Mouse (Mus musculus): ENCODE measurements around the gene Olfr513. TPM values are rescaled to one million over a fixed set of nuclear protein-coding genes. Genes with fewer than 3 reads are reported as not detected.

Gene Olfr513
- polyA plus RNA-seq (2015; fragmentation: Nextera tagmentation; extraction: Ambion mirVana), result not detected in 2 replicates

- no peak for ATAC-seq (ENCODE audit: low read depth)
- Histone ChIP-seq H3K4me3 (no peak within 1 kb of the TSS), H3K27ac (replicated peaks) (no peak within 1 kb of the TSS), H3K27me3 (no peaks in the 10 kb centered on the region), H3K4me1 (replicated peaks) (no peaks in the 10 kb centered on the region), H3K4me2 (no peak within 1 kb of the TSS), H3K36me3 (no peaks in the 10 kb centered on the region), H3K9me3 (no peaks in the 10 kb centered on the region), H3K9ac (no peak within 1 kb of the TSS)
- 81% methylated on average over 1 of the region's 1 CpGs for WGBS
These were observed at the start of gene Olfr513 for GRCm38 (mm10) chr7:108750673-108751072. TSS of gene Olfr513 (plus strand) at chr7:108750973.

GRCm38 (mm10) chr7:108713020-108713419 lies 37.8 kb upstream of the Olfr513 start, which contains the start of gene Olfr512:
TSS of gene Olfr512 (plus strand) at chr7:108713320.
- Histone ChIP-seq H3K4me1 (replicated peaks) (no peaks in the 10 kb centered on the region), H3K27me3 (no peaks in the 10 kb centered on the region), H3K36me3 (no peaks in the 10 kb centered on the region), H3K4me3 (no peak within 1 kb of the TSS), H3K4me2 (no peak within 1 kb of the TSS), H3K9ac (no peak within 1 kb of the TSS), H3K9me3 (no peaks in the 10 kb centered on the region), H3K27ac (replicated peaks) (no peak within 1 kb of the TSS)
- ATAC-seq (ENCODE audit: low read depth), result no peak

GRCm38 (mm10) chr7:108760411-108760810 lies 9.6 kb downstream of the Olfr513 start:
- ATAC-seq (ENCODE audit: low read depth), result no peak
- no peaks in the 10 kb centered on the region for H3K36me3 ChIP-seq
- no peak overlapping the region for H3K27ac ChIP-seq (replicated peaks)
- 27% methylated on average over 3 of the region's 3 CpGs for WGBS
- H3K4me1 ChIP-seq (replicated peaks), result no peaks in the 10 kb centered on the region
- H3K9me3 ChIP-seq, result no peaks in the 10 kb centered on the region
- no peak overlapping the region for H3K4me2 ChIP-seq
- H3K27me3 ChIP-seq, result no peaks in the 10 kb centered on the region
- no peak overlapping the region for H3K4me3 ChIP-seq
- H3K9ac ChIP-seq, result no peak overlapping the region

GRCm38 (mm10) chr7:108797205-108797933 lies 46.6 kb downstream of the Olfr513 start:
- Histone ChIP-seq H3K27ac (replicated peaks) (no peak overlapping the region), H3K4me1 (replicated peaks) (no peaks in the 10 kb centered on the region), H3K36me3 (no peaks in the 10 kb centered on the region), H3K9ac (no peak overlapping the region), H3K4me2 (no peak overlapping the region), H3K4me3 (no peak overlapping the region), H3K27me3 (no peaks in the 10 kb centered on the region), H3K9me3 (no peaks in the 10 kb centered on the region)
- ATAC-seq (ENCODE audit: low read depth), result no peak
- 34% methylated on average over 1 of the region's 1 CpGs for WGBS

Other genes starting within 250 kb of the Olfr513 start
- not detected in 2 replicates for gene Olfr502, start 225.9 kb upstream of the Olfr513 start, polyA plus RNA-seq (2015; fragmentation: Nextera tagmentation; extraction: Ambion mirVana)
- gene Olfr503, start 206.4 kb upstream of the Olfr513 start, polyA plus RNA-seq (2015; fragmentation: Nextera tagmentation; extraction: Ambion mirVana), result not detected in 2 replicates
- not detected in 2 replicates for gene Olfr504, start 185.2 kb upstream of the Olfr513 start, polyA plus RNA-seq (2015; fragmentation: Nextera tagmentation; extraction: Ambion mirVana)
- gene Olfr506, start 140.2 kb upstream of the Olfr513 start, polyA plus RNA-seq (2015; fragmentation: Nextera tagmentation; extraction: Ambion mirVana), result 0.06 TPM in 1 of 2 replicates, not detected in the other
- not detected in 2 replicates for gene Olfr507, start 129.2 kb upstream of the Olfr513 start, polyA plus RNA-seq (2015; fragmentation: Nextera tagmentation; extraction: Ambion mirVana)
- not detected in 2 replicates for gene Olfr508, start 121.0 kb upstream of the Olfr513 start, polyA plus RNA-seq (2015; fragmentation: Nextera tagmentation; extraction: Ambion mirVana)
- gene Olfr509, start 99.1 kb upstream of the Olfr513 start, polyA plus RNA-seq (2015; fragmentation: Nextera tagmentation; extraction: Ambion mirVana), result 0.06 TPM in 1 of 2 replicates, not detected in the other
- not detected in 2 replicates for gene Olfr510, start 84.6 kb upstream of the Olfr513 start, polyA plus RNA-seq (2015; fragmentation: Nextera tagmentation; extraction: Ambion mirVana)
- gene Olfr512, start 37.7 kb upstream of the Olfr513 start, polyA plus RNA-seq (2015; fragmentation: Nextera tagmentation; extraction: Ambion mirVana), result not detected in 2 replicates
- gene Olfr514, start 75.0 kb downstream of the Olfr513 start, polyA plus RNA-seq (2015; fragmentation: Nextera tagmentation; extraction: Ambion mirVana), result not detected in 2 replicates
- gene Olfr516, start 99.6 kb downstream of the Olfr513 start, polyA plus RNA-seq (2015; fragmentation: Nextera tagmentation; extraction: Ambion mirVana), result not detected in 2 replicates
- gene Olfr517, start 121.4 kb downstream of the Olfr513 start, polyA plus RNA-seq (2015; fragmentation: Nextera tagmentation; extraction: Ambion mirVana), result not detected in 2 replicates
- gene Olfr518, start 134.0 kb downstream of the Olfr513 start, polyA plus RNA-seq (2015; fragmentation: Nextera tagmentation; extraction: Ambion mirVana), result not detected in 2 replicates
- gene Olfr519, start 143.4 kb downstream of the Olfr513 start, polyA plus RNA-seq (2015; fragmentation: Nextera tagmentation; extraction: Ambion mirVana), result not detected in 2 replicates
- gene Nlrp10, start 179.2 kb downstream of the Olfr513 start, polyA plus RNA-seq (2015; fragmentation: Nextera tagmentation; extraction: Ambion mirVana), result not detected in 2 replicates
- 69.4 and 79.7 TPM in 2 replicates for gene Eif3f, start 183.4 kb downstream of the Olfr513 start, polyA plus RNA-seq (2015; fragmentation: Nextera tagmentation; extraction: Ambion mirVana)
- 32.6 and 39.3 TPM in 2 replicates for gene Tub, start 199.4 kb downstream of the Olfr513 start, polyA plus RNA-seq (2015; fragmentation: Nextera tagmentation; extraction: Ambion mirVana)